Mouse (Mus musculus) G1E (cell line): ENCODE measurements around the gene Ncr1. TPM values are rescaled to one million over a fixed set of nuclear protein-coding genes. Genes with fewer than 3 reads are reported as not detected.
"Not testable (repeated sequence)": the region's sequence is repeated elsewhere in the genome, so short reads cannot be mapped to it uniquely, and the experiment has no call there.

Experiments
- ATAC-seq: 2 replicates; pipeline ENCODE4 v1.8.0; 2016; ENCODE audit warnings: mild to moderate bottlenecking; ENCODE audit not compliant: insufficient number of reproducible peaks, poor library complexity, low FRiP score, severe bottlenecking; ENCODE audit errors: extremely low read depth
- DNase-seq: peaks from one replicate; pipeline ENCODE4 v3.0.0; 2012; ENCODE audit warnings: low spot score
- H3K27me3 ChIP-seq: 2 replicates; pipeline ENCODE4 v1.6.1; 2012; ENCODE audit warnings: mild to moderate bottlenecking, low read length, inconsistent platforms; ENCODE audit not compliant: insufficient read depth
- H3K36me3 ChIP-seq: replicated peaks from 2 replicates; pipeline ENCODE3; 2012; ENCODE audit warnings: mild to moderate bottlenecking, inconsistent platforms
- H3K4me1 ChIP-seq: 2 replicates; pipeline ENCODE4 v1.6.1; 2012; ENCODE audit warnings: low read depth, low read length, inconsistent platforms, mixed read lengths; ENCODE audit not compliant: insufficient read depth
- H3K4me3 ChIP-seq: 2 replicates; pipeline ENCODE4 v1.5.1; 2012; ENCODE audit warnings: low read depth, mild to moderate bottlenecking, inconsistent platforms, low read length, moderate library complexity, mixed read lengths
- H3K9me3 ChIP-seq: replicated peaks from 2 replicates; pipeline ENCODE4 v1.6.1; 2012; ENCODE audit warnings: inconsistent platforms
- CTCF ChIP-seq: IDR thresholded peaks from 2 replicates; pipeline ENCODE4 v1.5.1; 2012; ENCODE audit warnings: low read depth, low read length, inconsistent platforms, mixed read lengths
- GATA1 ChIP-seq: IDR thresholded peaks from 2 replicates; pipeline ENCODE4 v1.6.1; 2012; ENCODE audit warnings: borderline replicate concordance, low read length, inconsistent platforms, mixed read lengths
- GATA2 ChIP-seq: IDR thresholded peaks from 2 replicates; pipeline ENCODE4 v1.6.1; 2012; ENCODE audit warnings: low read depth, low read length, inconsistent platforms, borderline replicate concordance
- POLR2AphosphoS5 ChIP-seq: IDR thresholded peaks from 2 replicates; pipeline ENCODE4 v1.6.1; 2012; ENCODE audit warnings: low read depth, low read length, inconsistent platforms; ENCODE audit not compliant: insufficient replicate concordance
- TAL1 ChIP-seq: conservative IDR thresholded peaks from 2 replicates; pipeline ENCODE4 v1.6.1; 2012; ENCODE audit warnings: low read depth, low read length, inconsistent platforms, mixed read lengths
- polyA plus RNA-seq: library from polyadenylated mRNA; stranded (reverse); fragments of >175 nt; gene quantifications from 2 replicates; pipeline ENCODE4 v1.2.3, GENCODE M21; 2012
- total RNA-seq, 2 experiments: library from RNA; stranded (forward) in 1 of 2; stranded (reverse) in 1 of 2; fragments of 200-1000 nt in 1 of 2; fragments of >200 nt in 1 of 2; fragmentation: Nextera tagmentation in 1 of 2; gene quantifications; 2 replicates each; pipeline ENCODE4 v1.2.3; 2014 to 2017

The Ncr1 gene
- not detected in 2 replicates for total RNA-seq (2014; fragmentation: Nextera tagmentation)
- total RNA-seq (2017) = 0.05 TPM in 1 of 2 replicates, not detected in the other
- not detected in 2 replicates for polyA plus RNA-seq

DNA sequence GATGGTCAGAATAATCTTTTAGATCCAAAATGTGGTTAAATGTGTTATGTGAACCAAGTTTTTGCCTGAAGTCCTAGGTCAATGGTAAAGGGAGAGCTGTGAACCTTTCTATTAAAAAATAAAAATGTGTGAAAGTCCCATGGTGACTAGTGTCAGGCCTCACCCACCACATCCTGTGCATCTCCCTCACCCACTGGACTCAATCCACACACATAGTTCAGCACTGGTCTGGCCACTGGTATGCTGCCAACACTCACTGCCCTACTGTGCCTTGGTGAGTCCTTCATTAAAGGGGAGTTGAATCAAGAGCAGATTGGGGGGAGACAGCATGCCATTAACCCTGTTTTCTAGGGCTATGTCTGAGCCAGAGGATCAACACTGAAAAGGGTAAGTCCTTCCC lies at the start of gene Ncr1:
TSS of gene Ncr1 (plus strand) at position 216 of the 400 bp plus-strand sequence.
- ATAC-seq (no peak), DNase-seq (no peak)
- no peak within 1 kb of the TSS for H3K4me3 ChIP-seq
- no peak for TF ChIP-seq TAL1
- no peak for TF ChIP-seq CTCF
- TF ChIP-seq POLR2AphosphoS5 = no peak
- TF ChIP-seq GATA2 = no peak
- no peak for TF ChIP-seq GATA1
- H3K4me1 ChIP-seq = no peaks in the 10 kb centered on the region
- no peaks in the 10 kb centered on the region for H3K27me3 ChIP-seq
- no peaks in the 10 kb centered on the region for H3K36me3 ChIP-seq
- H3K9me3 ChIP-seq = no peaks in the 10 kb centered on the region

DNA sequence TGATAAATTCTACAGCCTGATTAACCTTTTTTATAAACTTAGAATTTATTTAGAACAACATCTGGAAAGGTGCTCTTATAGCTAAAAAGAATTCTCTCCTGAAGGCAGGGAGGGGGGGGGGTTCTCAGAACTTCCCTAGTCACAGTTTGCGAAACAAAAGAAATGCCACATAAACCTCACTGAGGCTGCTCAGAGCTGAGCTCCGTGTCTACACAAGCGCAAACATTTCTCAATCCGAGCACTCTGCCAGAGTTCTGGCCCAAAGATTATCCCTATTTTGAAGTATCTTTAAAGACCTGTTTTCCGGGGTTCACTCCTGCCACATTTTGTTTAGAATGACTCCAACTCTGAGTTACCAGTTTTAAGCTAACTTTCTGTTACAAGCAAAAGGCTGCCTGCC lies 44.9 kb upstream of the Ncr1 start:
- TF ChIP-seq POLR2AphosphoS5 = no peak
- no peak for TF ChIP-seq CTCF
- no peak for TF ChIP-seq GATA2
- no peak for TF ChIP-seq TAL1
- TF ChIP-seq GATA1 = no peak
- no peaks in the 10 kb centered on the region for H3K36me3 ChIP-seq
- ATAC-seq = no peak
- H3K27me3 ChIP-seq = no peaks in the 10 kb centered on the region
- DNase-seq = no peak
- H3K4me1 ChIP-seq = no peaks in the 10 kb centered on the region
- no peaks in the 10 kb centered on the region for H3K9me3 ChIP-seq
- H3K4me3 ChIP-seq = no peak overlapping the region

- H3K4me1 ChIP-seq = peaks cover 7% of the 10 kb centered on the region
- H3K9me3 ChIP-seq = no peaks in the 10 kb centered on the region
- no peak for TF ChIP-seq GATA2
- TF ChIP-seq GATA1 = no peak
- TF ChIP-seq TAL1 = no peak
- TF ChIP-seq POLR2AphosphoS5 = no peak
- TF ChIP-seq CTCF = peak; percentile 32; the same call in 1 of the 2 replicates
- ATAC-seq (no peak), DNase-seq (no peak)
- H3K27me3 ChIP-seq = no peaks in the 10 kb centered on the region
- H3K36me3 ChIP-seq = no peaks in the 10 kb centered on the region
- H3K4me3 ChIP-seq = no peak overlapping the region
These were observed 40.3 kb upstream of the Ncr1 start for GRCm38 (mm10) chr7:4297189-4297588.

DNA sequence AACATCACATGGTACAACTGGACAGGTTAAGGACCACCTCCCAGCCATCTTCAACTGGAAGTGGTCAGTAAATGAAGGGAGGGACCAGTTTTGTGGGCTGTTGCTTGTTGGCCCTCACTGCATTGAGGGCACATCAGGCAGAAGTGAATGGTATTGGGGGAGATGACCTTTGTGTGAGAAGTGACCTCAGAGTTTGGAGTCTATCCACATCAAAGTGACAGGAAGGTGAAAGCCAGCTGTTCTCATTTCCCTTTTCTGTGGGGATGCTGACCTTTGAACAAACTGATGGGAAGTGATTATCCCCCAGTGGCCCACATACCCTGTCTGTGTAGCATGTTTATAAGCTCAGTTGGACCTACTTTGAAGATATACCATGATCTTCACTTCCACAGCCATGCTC lies 37.4 kb upstream of the Ncr1 start:
- Histone ChIP-seq H3K4me1 (peaks cover 7% of the 10 kb centered on the region), H3K27me3 (no peaks in the 10 kb centered on the region), H3K4me3 (no peak overlapping the region), H3K36me3 (no peaks in the 10 kb centered on the region), H3K9me3 (no peaks in the 10 kb centered on the region)
- DNase-seq (no peak), ATAC-seq (no peak)
- TF ChIP-seq TAL1 (no peak), CTCF (no peak), POLR2AphosphoS5 (no peak), GATA1 (no peak), GATA2 (no peak)

- TF ChIP-seq POLR2AphosphoS5 (no peak), CTCF (no peak), GATA1 (no peak), TAL1 (no peak), GATA2 (no peak)
- DNase-seq (no peak), ATAC-seq (no peak)
- H3K4me3 ChIP-seq = no peak overlapping the region
- H3K4me1 ChIP-seq = peaks cover 7% of the 10 kb centered on the region
- no peaks in the 10 kb centered on the region for H3K36me3 ChIP-seq
- H3K27me3 ChIP-seq = no peaks in the 10 kb centered on the region
- H3K9me3 ChIP-seq = no peaks in the 10 kb centered on the region
These were observed 34.1 kb upstream of the Ncr1 start for GRCm38 (mm10) chr7:4303457-4303856.

GRCm38 (mm10) chr7:4313109-4313508 lies 24.4 kb upstream of the Ncr1 start:
- not testable (repeated sequence) for DNase-seq, H3K4me3 ChIP-seq

GRCm38 (mm10) chr7:4313531-4313930 lies 24.0 kb upstream of the Ncr1 start:
- H3K4me1 ChIP-seq, H3K4me3 ChIP-seq, DNase-seq, ATAC-seq, H3K9me3 ChIP-seq, H3K36me3 ChIP-seq, H3K27me3 ChIP-seq: not testable (repeated sequence)

More at GRCm38 (mm10) chr7:4313109-4313508, 24.4 kb upstream of the Ncr1 start:
- not testable (repeated sequence) for ATAC-seq, H3K9me3 ChIP-seq, H3K36me3 ChIP-seq, H3K27me3 ChIP-seq, H3K4me1 ChIP-seq
